Mouse (Mus musculus): ENCODE data around the gene Olfr427. TPM values are rescaled to one million over a fixed set of nuclear protein-coding genes. Genes with fewer than 3 reads are reported as not detected.
"Not testable (repeated sequence)": the region's sequence is repeated elsewhere in the genome, so short reads cannot be mapped to it uniquely, and the experiment has no call there.

Olfr427 gene
- not detected in 2 replicates for polyA plus RNA-seq (2015; fragmentation: Nextera tagmentation; extraction: Ambion mirVana)

- H3K27me3 ChIP-seq: no peaks in the 10 kb centered on the region
- no peak within 1 kb of the TSS for H3K9ac ChIP-seq
- no peaks in the 10 kb centered on the region for H3K9me3 ChIP-seq (replicated peaks)
- no peaks in the 10 kb centered on the region for H3K4me1 ChIP-seq
- H3K36me3 ChIP-seq (ENCODE audit: poor library complexity, severe bottlenecking): no peaks in the 10 kb centered on the region
- no peak within 1 kb of the TSS for H3K4me3 ChIP-seq
- no peak within 1 kb of the TSS for H3K4me2 ChIP-seq
- 90% methylated on average over 1 of the region's 1 CpGs for WGBS
- H3K27ac ChIP-seq: no peak within 1 kb of the TSS
- no peak for ATAC-seq
These were observed at the start of gene Olfr427 for GRCm38 (mm10) chr1:174096591-174096990. Gene Olfr427, plus strand, starts transcription at chr1:174096891.

- not testable (repeated sequence) for H3K9ac ChIP-seq; H3K27ac ChIP-seq; H3K27me3 ChIP-seq; H3K4me3 ChIP-seq; ATAC-seq; H3K4me2 ChIP-seq; H3K36me3 ChIP-seq (ENCODE audit: poor library complexity, severe bottlenecking); H3K4me1 ChIP-seq; H3K9me3 ChIP-seq (replicated peaks)
- 90% methylated on average over 6 of the region's 6 CpGs for WGBS
These were observed 48.5 kb upstream of the Olfr427 start for GRCm38 (mm10) chr1:174048227-174048626.

GRCm38 (mm10) chr1:174048893-174049292 is 47.8 kb upstream of the Olfr427 start, which contains the start of gene Olfr432:
Gene Olfr432, plus strand, starts transcription at chr1:174049205.
- H3K4me1 ChIP-seq: no peaks in the 10 kb centered on the region
- no peak within 1 kb of the TSS for H3K9ac ChIP-seq
- H3K27ac ChIP-seq: no peak within 1 kb of the TSS
- no peak within 1 kb of the TSS for H3K4me2 ChIP-seq
- WGBS: 68% methylated on average over 2 of the region's 2 CpGs
- H3K9me3 ChIP-seq (replicated peaks): no peaks in the 10 kb centered on the region
- no peak for ATAC-seq
- H3K27me3 ChIP-seq: no peaks in the 10 kb centered on the region
- H3K36me3 ChIP-seq (ENCODE audit: poor library complexity, severe bottlenecking): no peaks in the 10 kb centered on the region
- H3K4me3 ChIP-seq: no peak within 1 kb of the TSS

- H3K36me3 ChIP-seq (ENCODE audit: poor library complexity, severe bottlenecking); H3K4me2 ChIP-seq; ATAC-seq; H3K4me3 ChIP-seq; H3K9me3 ChIP-seq (replicated peaks); H3K9ac ChIP-seq; H3K4me1 ChIP-seq; H3K27ac ChIP-seq; H3K27me3 ChIP-seq: not testable (repeated sequence)
- WGBS: 83% methylated on average over 4 of the region's 4 CpGs
These were observed 47.3 kb upstream of the Olfr427 start for GRCm38 (mm10) chr1:174049357-174049756.

- H3K27ac ChIP-seq: no peak overlapping the region
- no peaks in the 10 kb centered on the region for H3K36me3 ChIP-seq (ENCODE audit: poor library complexity, severe bottlenecking)
- H3K4me1 ChIP-seq: no peaks in the 10 kb centered on the region
- 89% methylated on average over 4 of the region's 4 CpGs for WGBS
- no peaks in the 10 kb centered on the region for H3K9me3 ChIP-seq (replicated peaks)
- no peak for ATAC-seq
- no peak overlapping the region for H3K4me2 ChIP-seq
- H3K9ac ChIP-seq: no peak overlapping the region
- no peak overlapping the region for H3K4me3 ChIP-seq
- H3K27me3 ChIP-seq: no peaks in the 10 kb centered on the region
These were observed 46.2 kb upstream of the Olfr427 start for GRCm38 (mm10) chr1:174050532-174050931.

- no peak overlapping the region for H3K27ac ChIP-seq
These were observed 45.2 kb upstream of the Olfr427 start for GRCm38 (mm10) chr1:174051515-174051914.

GRCm38 (mm10) chr1:174051931-174052536 is 44.7 kb upstream of the Olfr427 start:
- H3K9ac ChIP-seq: no peak overlapping the region
- no peaks in the 10 kb centered on the region for H3K27me3 ChIP-seq
- no peak overlapping the region for H3K4me2 ChIP-seq
- no peaks in the 10 kb centered on the region for H3K4me1 ChIP-seq
- H3K36me3 ChIP-seq (ENCODE audit: poor library complexity, severe bottlenecking): no peaks in the 10 kb centered on the region
- no peak overlapping the region for H3K27ac ChIP-seq
- no peaks in the 10 kb centered on the region for H3K9me3 ChIP-seq (replicated peaks)
- no peak overlapping the region for H3K4me3 ChIP-seq
- 86% methylated on average over 5 of the region's 5 CpGs for WGBS
- ATAC-seq: no peak

More at GRCm38 (mm10) chr1:174051515-174051914, 45.2 kb upstream of the Olfr427 start:
- Histone ChIP-seq H3K9me3 (replicated peaks) (no peaks in the 10 kb centered on the region), H3K27me3 (no peaks in the 10 kb centered on the region), H3K4me2 (no peak overlapping the region), H3K9ac (no peak overlapping the region), H3K4me1 (no peaks in the 10 kb centered on the region), H3K36me3 (ENCODE audit: poor library complexity, severe bottlenecking) (no peaks in the 10 kb centered on the region), H3K4me3 (no peak overlapping the region)
- 87% methylated on average over 4 of the region's 4 CpGs for WGBS
- no peak for ATAC-seq

GRCm38 (mm10) chr1:174052981-174053380 is 43.7 kb upstream of the Olfr427 start:
- Histone ChIP-seq H3K27ac (no peak overlapping the region), H3K4me3 (no peak overlapping the region), H3K4me1 (no peaks in the 10 kb centered on the region), H3K4me2 (no peak overlapping the region), H3K27me3 (no peaks in the 10 kb centered on the region), H3K36me3 (ENCODE audit: poor library complexity, severe bottlenecking) (no peaks in the 10 kb centered on the region), H3K9me3 (replicated peaks) (no peaks in the 10 kb centered on the region), H3K9ac (no peak overlapping the region)
- WGBS: 89% methylated on average over 3 of the region's 3 CpGs
- no peak for ATAC-seq

GRCm38 (mm10) chr1:174055248-174055647 is 41.4 kb upstream of the Olfr427 start:
- H3K36me3 ChIP-seq (ENCODE audit: poor library complexity, severe bottlenecking): no peaks in the 10 kb centered on the region
- no peak overlapping the region for H3K4me3 ChIP-seq
- ATAC-seq: no peak
- H3K4me1 ChIP-seq: no peaks in the 10 kb centered on the region
- no peak overlapping the region for H3K9ac ChIP-seq
- no peaks in the 10 kb centered on the region for H3K9me3 ChIP-seq (replicated peaks)
- H3K27ac ChIP-seq: no peak overlapping the region
- H3K4me2 ChIP-seq: no peak overlapping the region
- WGBS: 83% methylated on average over 2 of the region's 2 CpGs
- H3K27me3 ChIP-seq: no peaks in the 10 kb centered on the region

- Histone ChIP-seq H3K9me3 (replicated peaks) (no peaks in the 10 kb centered on the region), H3K4me3 (no peak within 1 kb of the TSS), H3K36me3 (ENCODE audit: poor library complexity, severe bottlenecking) (no peaks in the 10 kb centered on the region), H3K4me2 (no peak within 1 kb of the TSS), H3K27ac (no peak within 1 kb of the TSS), H3K27me3 (no peaks in the 10 kb centered on the region), H3K4me1 (no peaks in the 10 kb centered on the region), H3K9ac (no peak within 1 kb of the TSS)
- WGBS: 92% methylated on average over 3 of the region's 3 CpGs
- no peak for ATAC-seq
These were observed 30.4 kb upstream of the Olfr427 start, which contains the start of gene Olfr430 for GRCm38 (mm10) chr1:174066305-174066704. Gene Olfr430, plus strand, starts transcription at chr1:174066605.

- no peak within 1 kb of the TSS for H3K4me2 ChIP-seq
- H3K4me1 ChIP-seq: no peaks in the 10 kb centered on the region
- no peaks in the 10 kb centered on the region for H3K9me3 ChIP-seq (replicated peaks)
- ATAC-seq: no peak
- no peak within 1 kb of the TSS for H3K4me3 ChIP-seq
- no peaks in the 10 kb centered on the region for H3K36me3 ChIP-seq (ENCODE audit: poor library complexity, severe bottlenecking)
- 90% methylated on average over 2 of the region's 2 CpGs for WGBS
- H3K9ac ChIP-seq: no peak within 1 kb of the TSS
- no peaks in the 10 kb centered on the region for H3K27me3 ChIP-seq
- H3K27ac ChIP-seq: no peak within 1 kb of the TSS
These were observed 12.7 kb upstream of the Olfr427 start, which contains the start of gene Olfr429 for GRCm38 (mm10) chr1:174084031-174084430. Gene Olfr429, plus strand, starts transcription at chr1:174084331.

- H3K4me1 ChIP-seq: no peaks in the 10 kb centered on the region
- no peak overlapping the region for H3K4me3 ChIP-seq
- H3K9ac ChIP-seq: no peak overlapping the region
- no peaks in the 10 kb centered on the region for H3K36me3 ChIP-seq (ENCODE audit: poor library complexity, severe bottlenecking)
- H3K27ac ChIP-seq: no peak overlapping the region
- H3K27me3 ChIP-seq: no peaks in the 10 kb centered on the region
- 67% methylated on average over 2 of the region's 2 CpGs for WGBS
- ATAC-seq: no peak
- no peaks in the 10 kb centered on the region for H3K9me3 ChIP-seq (replicated peaks)
- no peak overlapping the region for H3K4me2 ChIP-seq
These were observed 7.0 kb downstream of the Olfr427 start for GRCm38 (mm10) chr1:174103735-174104134.

GRCm38 (mm10) chr1:174121062-174121461 is 24.4 kb downstream of the Olfr427 start, which contains the start of gene Olfr231:
Gene Olfr231, minus strand, starts transcription at chr1:174121162.
- ATAC-seq: no peak
- Histone ChIP-seq H3K4me3 (no peak within 1 kb of the TSS), H3K4me2 (no peak within 1 kb of the TSS), H3K27ac (no peak within 1 kb of the TSS), H3K9ac (no peak within 1 kb of the TSS), H3K9me3 (replicated peaks) (no peaks in the 10 kb centered on the region), H3K4me1 (no peaks in the 10 kb centered on the region), H3K36me3 (ENCODE audit: poor library complexity, severe bottlenecking) (no peaks in the 10 kb centered on the region), H3K27me3 (no peaks in the 10 kb centered on the region)
- 58% methylated on average over 2 of the region's 2 CpGs for WGBS

Measured in forebrain, embryonic 13.5 days (tissue).